Mouse (Mus musculus): ENCODE measurements around the gene Cdc42se2. TPM values are rescaled to one million over a fixed set of nuclear protein-coding genes. Genes with fewer than 3 reads are reported as not detected.

The Cdc42se2 gene
- polyA plus RNA-seq, 1 experiment from 2014 or later, result 84.8 TPM

DNA sequence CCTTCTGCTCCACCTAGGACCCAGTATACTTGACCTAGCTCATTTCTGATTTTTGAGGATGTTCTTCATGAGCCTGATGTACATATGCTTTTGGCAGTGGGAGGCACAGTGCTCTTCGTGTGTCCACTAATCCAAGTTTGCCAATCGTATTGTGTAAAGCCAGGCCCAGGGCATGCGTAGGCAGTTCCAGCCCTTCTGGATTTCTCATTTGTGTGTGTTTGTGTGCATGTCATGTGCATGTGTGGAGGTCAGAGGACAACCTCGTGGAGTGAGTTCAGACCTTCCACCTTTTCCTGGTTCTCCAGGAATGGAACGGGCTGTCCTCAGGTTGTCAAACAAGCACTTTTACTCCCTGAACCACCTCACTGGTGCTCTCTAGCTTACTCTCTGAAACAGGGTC is 22.1 kb upstream of the Cdc42se2 start:
- WGBS, result 79% methylated on average over 5 of the region's 5 CpGs
- no peak overlapping the region for H3K27ac ChIP-seq
- H3K36me3 ChIP-seq, result no peaks in the 10 kb centered on the region
- no peak overlapping the region for H3K4me3 ChIP-seq
- no peaks in the 10 kb centered on the region for H3K27me3 ChIP-seq (ENCODE audit: insufficient read depth, poor library complexity, severe bottlenecking)
- peaks cover 2% of the 10 kb centered on the region; the same call in 1 of the 2 replicates for H3K9me3 ChIP-seq
- DNase-seq (ENCODE audit: low spot score), result no peak
- H3K4me1 ChIP-seq, result peaks cover 3% of the 10 kb centered on the region

DNA sequence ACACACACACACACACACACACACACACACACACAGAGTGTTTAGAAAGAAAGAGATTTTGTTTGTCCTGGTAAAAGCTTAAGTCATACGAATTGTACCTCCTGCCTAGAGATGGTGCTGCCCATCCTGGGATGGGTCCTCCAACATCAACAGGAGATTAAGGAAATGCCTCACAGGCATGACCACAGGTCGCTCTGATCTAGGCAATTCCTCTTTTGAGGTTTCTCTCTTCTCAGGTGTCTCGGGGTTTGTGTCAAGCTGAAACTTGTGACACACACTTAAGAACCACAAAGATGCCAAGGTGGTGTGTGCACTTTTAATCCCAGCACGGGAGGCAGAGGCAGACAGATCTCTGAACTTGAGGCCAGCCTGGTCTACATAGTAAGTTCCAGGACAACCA is 20.7 kb upstream of the Cdc42se2 start:
- Histone ChIP-seq H3K27me3 (ENCODE audit: insufficient read depth, poor library complexity, severe bottlenecking) (no peaks in the 10 kb centered on the region), H3K27ac (no peak overlapping the region), H3K36me3 (no peaks in the 10 kb centered on the region), H3K4me1 (no peaks in the 10 kb centered on the region; the same call in 1 of the 2 replicates), H3K4me3 (no peak overlapping the region), H3K9me3 (peaks cover 3% of the 10 kb centered on the region; the same call in 1 of the 2 replicates)
- 75% methylated on average over 4 of the region's 4 CpGs for WGBS
- DNase-seq (ENCODE audit: low spot score), result peak; percentile 41

DNA sequence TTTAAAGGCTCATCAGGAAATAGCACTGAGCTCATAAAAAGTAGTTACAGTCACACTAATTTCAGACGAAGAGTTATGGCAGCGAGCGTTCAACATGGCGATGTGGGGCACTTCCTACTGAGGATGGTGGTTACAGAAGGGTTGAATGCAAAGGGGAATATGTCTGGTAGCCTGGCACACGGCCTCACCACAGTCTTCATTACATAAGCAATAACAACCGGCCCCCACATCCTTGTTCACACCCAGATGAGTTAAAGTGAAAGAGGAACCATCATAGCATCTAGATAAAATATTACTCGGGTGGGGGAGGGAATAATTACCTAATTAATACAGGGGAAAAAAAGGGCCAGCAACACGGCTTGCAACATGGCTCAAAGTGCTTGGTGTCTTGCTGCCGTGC is 20.2 kb upstream of the Cdc42se2 start:
- Histone ChIP-seq H3K27me3 (ENCODE audit: insufficient read depth, poor library complexity, severe bottlenecking) (no peaks in the 10 kb centered on the region), H3K36me3 (no peaks in the 10 kb centered on the region), H3K4me1 (no peaks in the 10 kb centered on the region; the same call in 1 of the 2 replicates), H3K9me3 (peaks cover 3% of the 10 kb centered on the region; the same call in 1 of the 2 replicates), H3K4me3 (no peak overlapping the region), H3K27ac (no peak overlapping the region)
- DNase-seq (ENCODE audit: low spot score), result peak; percentile 3
- WGBS, result 80% methylated on average over 9 of the region's 9 CpGs

DNA sequence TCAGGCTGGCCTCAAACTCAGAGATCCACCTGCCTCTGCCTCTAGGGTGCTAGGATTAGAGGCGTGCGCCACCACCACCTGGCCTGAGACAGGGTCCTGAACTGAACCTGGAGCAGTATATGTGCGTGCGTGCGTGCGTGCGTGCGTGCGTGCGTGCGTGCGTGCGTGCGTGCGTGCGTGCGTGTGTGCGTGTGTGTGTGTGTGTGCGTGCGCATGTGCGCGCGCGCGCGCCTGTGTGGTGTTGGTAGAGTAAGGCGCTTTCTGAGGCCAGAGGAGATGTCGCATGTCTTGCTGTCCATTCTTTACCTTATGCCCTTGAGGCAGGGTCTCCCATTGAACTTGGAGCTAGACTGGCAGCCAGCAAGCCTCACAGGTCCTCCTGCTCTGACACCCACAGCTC is 19.4 kb upstream of the Cdc42se2 start:
- Histone ChIP-seq H3K4me3 (no peak overlapping the region), H3K36me3 (no peaks in the 10 kb centered on the region), H3K27ac (no peak overlapping the region), H3K27me3 (ENCODE audit: insufficient read depth, poor library complexity, severe bottlenecking) (no peaks in the 10 kb centered on the region), H3K4me1 (no peaks in the 10 kb centered on the region), H3K9me3 (peaks cover 3% of the 10 kb centered on the region; the same call in 1 of the 2 replicates)
- DNase-seq (ENCODE audit: low spot score), result peak; percentile 52
- WGBS, result 95% methylated on average over 28 of the region's 28 CpGs

DNA sequence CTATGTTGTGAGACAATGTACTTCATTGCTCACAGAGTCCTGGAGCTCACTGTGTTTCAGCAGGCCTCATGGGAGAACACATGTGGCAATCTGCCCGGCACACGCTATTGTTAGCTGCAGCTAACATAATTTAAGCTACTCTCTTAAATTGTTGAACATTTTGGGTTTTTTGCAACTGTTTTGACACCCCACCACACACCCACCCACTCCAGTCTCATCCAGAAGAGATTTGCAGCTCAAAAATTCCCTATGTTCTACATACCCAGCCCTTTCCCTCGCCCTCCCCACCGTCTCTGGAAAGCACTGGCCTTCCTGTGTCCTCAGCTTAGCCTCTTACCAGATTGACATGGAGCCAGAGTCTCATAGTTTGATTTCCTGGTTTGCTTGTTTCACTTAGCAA is 17.7 kb upstream of the Cdc42se2 start:
- DNase-seq (ENCODE audit: low spot score), result peak; percentile 53
- Histone ChIP-seq H3K27me3 (ENCODE audit: insufficient read depth, poor library complexity, severe bottlenecking) (0 out of 2 replicates have a peak, but pooled peaks cover 2% of the 10 kb centered on the region), H3K9me3 (peaks cover 3% of the 10 kb centered on the region; the same call in 1 of the 2 replicates), H3K4me1 (no peaks in the 10 kb centered on the region), H3K27ac (no peak overlapping the region), H3K4me3 (no peak overlapping the region), H3K36me3 (no peaks in the 10 kb centered on the region)
- WGBS, result 87% methylated on average over 4 of the region's 4 CpGs

DNA sequence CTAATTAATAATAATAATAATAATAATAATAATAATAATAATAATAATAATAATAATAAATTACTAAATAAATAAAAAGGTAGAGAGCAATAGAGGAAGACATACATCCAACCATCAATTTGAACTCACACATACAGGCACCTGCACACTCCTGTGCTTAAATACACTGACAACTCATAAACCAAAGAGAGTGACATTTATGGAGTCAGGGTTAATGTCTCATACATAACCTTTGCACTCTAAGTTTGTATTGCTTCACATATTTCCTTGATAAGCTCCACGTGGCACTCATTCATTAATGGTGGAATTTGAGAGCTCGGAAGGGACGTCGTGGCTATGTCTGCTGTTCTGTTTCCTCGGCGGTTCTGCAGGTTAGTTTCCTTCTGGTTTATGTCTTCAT is 15.1 kb upstream of the Cdc42se2 start:
- Histone ChIP-seq H3K27ac (no peak overlapping the region), H3K36me3 (no peaks in the 10 kb centered on the region), H3K4me3 (no peak overlapping the region), H3K9me3 (peaks cover 3% of the 10 kb centered on the region; the same call in 1 of the 2 replicates), H3K27me3 (ENCODE audit: insufficient read depth, poor library complexity, severe bottlenecking) (0 out of 2 replicates have a peak, but pooled peaks cover 2% of the 10 kb centered on the region), H3K4me1 (no peaks in the 10 kb centered on the region)
- DNase-seq (ENCODE audit: low spot score), result peak; percentile 17
- 74% methylated on average over 6 of the region's 6 CpGs for WGBS

DNA sequence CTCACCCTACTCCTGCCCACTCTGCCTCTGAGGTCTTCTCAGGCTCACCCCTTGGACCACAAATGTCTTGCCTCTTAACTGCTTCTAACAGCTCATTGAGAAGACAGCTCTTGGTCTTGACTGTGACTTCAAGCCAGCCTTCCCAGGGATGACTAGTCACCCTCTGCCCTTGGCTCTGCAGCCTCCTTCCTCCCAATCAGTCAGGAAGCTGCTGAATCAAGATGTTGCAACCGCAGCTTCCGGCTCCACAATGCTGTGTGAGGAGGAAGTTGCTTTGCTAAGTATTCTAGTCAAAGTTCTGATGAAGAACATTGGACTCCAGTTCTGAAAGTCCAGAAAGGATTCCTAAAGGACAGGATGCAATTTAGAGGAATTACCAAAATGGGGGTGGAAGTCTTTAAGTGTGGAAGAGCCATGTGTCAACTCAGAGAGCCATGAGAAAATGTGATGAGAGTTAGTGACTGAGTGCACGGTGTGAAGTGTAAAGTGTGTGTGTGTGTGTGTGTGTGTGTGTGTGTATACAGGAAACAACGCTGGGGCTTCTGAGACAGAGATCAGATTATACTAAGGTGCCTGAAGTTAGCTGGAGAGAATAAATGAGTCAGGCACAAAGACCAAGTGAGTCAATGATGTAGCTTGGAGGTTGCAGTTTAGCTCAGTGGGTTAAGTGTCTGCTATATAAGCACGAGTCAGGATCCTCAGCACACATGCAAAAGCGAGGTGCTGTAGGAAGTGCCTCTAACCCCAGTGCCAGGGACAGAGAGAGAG is 14.5 kb upstream of the Cdc42se2 start:
- Histone ChIP-seq H3K4me1 (no peaks in the 10 kb centered on the region), H3K27me3 (ENCODE audit: insufficient read depth, poor library complexity, severe bottlenecking) (0 out of 2 replicates have a peak, but pooled peaks cover 2% of the 10 kb centered on the region), H3K27ac (no peak overlapping the region), H3K4me3 (no peak overlapping the region), H3K36me3 (no peaks in the 10 kb centered on the region), H3K9me3 (peaks cover 3% of the 10 kb centered on the region; the same call in 1 of the 2 replicates)
- peak; percentile 48 for DNase-seq (ENCODE audit: low spot score)
- WGBS, result 59% methylated on average over 6 of the region's 6 CpGs

DNA sequence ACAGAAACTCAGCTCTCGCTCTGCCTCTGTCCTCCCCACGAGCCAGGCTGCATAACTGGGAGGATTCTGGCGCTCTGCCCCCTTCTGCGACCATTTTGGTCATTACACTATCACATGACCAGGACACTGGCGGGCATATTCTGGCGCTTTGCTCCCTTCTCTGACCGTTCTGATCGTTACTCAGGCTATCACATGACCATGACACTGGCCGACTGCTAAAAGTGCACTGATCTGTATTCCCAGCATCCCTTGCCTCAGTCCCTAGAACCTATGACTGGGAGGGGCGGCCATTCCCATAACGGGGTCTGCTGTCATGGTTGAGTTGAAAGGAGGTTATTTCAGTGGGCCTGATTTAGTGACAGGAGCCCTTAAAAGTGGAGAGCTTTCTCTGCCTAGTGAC is 9.1 kb upstream of the Cdc42se2 start:
- H3K4me3 ChIP-seq, result no peak overlapping the region
- 0 out of 2 replicates have a peak, but pooled peaks cover 5% of the 10 kb centered on the region for H3K4me1 ChIP-seq
- WGBS, result 84% methylated on average over 11 of the region's 11 CpGs
- peaks cover 2% of the 10 kb centered on the region; the same call in 1 of the 2 replicates for H3K27me3 ChIP-seq (ENCODE audit: insufficient read depth, poor library complexity, severe bottlenecking)
- no peaks in the 10 kb centered on the region for H3K9me3 ChIP-seq
- no peak overlapping the region for H3K27ac ChIP-seq
- no peak for DNase-seq (ENCODE audit: low spot score)
- no peaks in the 10 kb centered on the region for H3K36me3 ChIP-seq

DNA sequence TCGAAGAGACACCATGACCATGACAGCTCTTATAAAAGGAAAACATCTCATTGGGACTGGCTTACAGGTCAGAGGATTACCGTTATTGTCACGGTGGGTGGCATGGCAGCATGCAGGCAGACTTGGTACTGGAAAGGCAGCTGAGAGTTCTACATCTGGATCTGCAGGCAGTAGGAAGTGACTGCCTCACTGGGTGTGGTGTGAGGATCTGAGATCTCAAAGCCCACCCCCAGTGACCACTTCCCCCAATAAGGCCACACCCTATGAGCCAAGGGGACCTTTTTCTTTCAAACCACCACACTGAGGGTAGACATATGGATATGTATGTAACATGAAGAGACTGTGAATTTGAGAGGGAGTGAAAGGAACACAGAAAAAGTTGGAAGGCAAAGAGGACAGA is 7.2 kb upstream of the Cdc42se2 start:
- Histone ChIP-seq H3K27me3 (ENCODE audit: insufficient read depth, poor library complexity, severe bottlenecking) (no peaks in the 10 kb centered on the region; the same call in 1 of the 2 replicates), H3K27ac (no peak overlapping the region), H3K4me3 (no peak overlapping the region), H3K36me3 (no peaks in the 10 kb centered on the region), H3K9me3 (no peaks in the 10 kb centered on the region), H3K4me1 (peaks cover 10% of the 10 kb centered on the region; the same call in 1 of the 2 replicates)
- peak; percentile 73 for DNase-seq (ENCODE audit: low spot score)
- 85% methylated on average over 3 of the region's 3 CpGs for WGBS

DNA sequence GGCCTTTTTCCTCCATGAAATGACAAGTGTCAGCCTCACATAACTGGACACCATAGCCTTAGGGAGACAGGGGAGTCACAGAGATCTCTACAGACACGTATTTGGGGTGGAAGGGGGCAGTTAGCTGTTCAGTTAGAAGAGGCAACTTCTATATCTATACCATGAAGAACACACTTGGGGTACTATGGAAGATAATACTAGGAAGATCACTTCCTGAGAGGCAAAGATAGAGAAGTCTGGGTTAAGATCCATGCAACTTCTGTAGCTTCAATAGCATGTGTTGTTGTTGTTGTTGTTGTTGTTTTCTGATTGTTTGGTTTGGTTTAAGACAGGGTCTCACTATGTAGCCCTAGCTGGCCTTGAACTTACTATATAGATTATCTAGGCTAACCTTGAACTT is 5.7 kb upstream of the Cdc42se2 start:
- Histone ChIP-seq H3K4me3 (no peak overlapping the region), H3K9me3 (no peaks in the 10 kb centered on the region), H3K4me1 (peaks cover 10% of the 10 kb centered on the region; the same call in 1 of the 2 replicates), H3K27me3 (ENCODE audit: insufficient read depth, poor library complexity, severe bottlenecking) (no peaks in the 10 kb centered on the region; the same call in 1 of the 2 replicates), H3K36me3 (no peaks in the 10 kb centered on the region), H3K27ac (no peak overlapping the region)
- 63% methylated on average over 1 of the region's 1 CpGs for WGBS
- no peak for DNase-seq (ENCODE audit: low spot score)

DNA sequence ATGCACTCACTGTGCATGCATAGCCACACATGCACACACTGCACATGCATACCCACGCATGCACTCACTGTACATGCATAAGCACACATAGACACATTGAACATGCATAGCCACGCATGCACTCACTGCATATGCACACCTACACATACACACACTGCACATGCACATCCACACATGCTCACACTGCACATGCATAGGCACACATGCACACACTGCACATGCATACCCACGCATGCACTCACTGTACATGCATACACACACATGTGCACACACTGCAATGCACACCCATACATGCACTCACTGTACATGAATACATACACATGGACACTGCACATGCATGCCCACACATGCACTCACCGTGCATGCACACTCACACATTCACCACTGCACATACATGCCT is 4.0 kb upstream of the Cdc42se2 start:
- no peaks in the 10 kb centered on the region for H3K9me3 ChIP-seq
- peaks cover 10% of the 10 kb centered on the region; the same call in 1 of the 2 replicates for H3K4me1 ChIP-seq
- H3K36me3 ChIP-seq, result no peaks in the 10 kb centered on the region
- no peaks in the 10 kb centered on the region; the same call in 1 of the 2 replicates for H3K27me3 ChIP-seq (ENCODE audit: insufficient read depth, poor library complexity, severe bottlenecking)
- H3K4me3 ChIP-seq, result no peak overlapping the region
- no peak for DNase-seq (ENCODE audit: low spot score)
- 89% methylated on average over 4 of the region's 4 CpGs for WGBS
- no peak overlapping the region for H3K27ac ChIP-seq

DNA sequence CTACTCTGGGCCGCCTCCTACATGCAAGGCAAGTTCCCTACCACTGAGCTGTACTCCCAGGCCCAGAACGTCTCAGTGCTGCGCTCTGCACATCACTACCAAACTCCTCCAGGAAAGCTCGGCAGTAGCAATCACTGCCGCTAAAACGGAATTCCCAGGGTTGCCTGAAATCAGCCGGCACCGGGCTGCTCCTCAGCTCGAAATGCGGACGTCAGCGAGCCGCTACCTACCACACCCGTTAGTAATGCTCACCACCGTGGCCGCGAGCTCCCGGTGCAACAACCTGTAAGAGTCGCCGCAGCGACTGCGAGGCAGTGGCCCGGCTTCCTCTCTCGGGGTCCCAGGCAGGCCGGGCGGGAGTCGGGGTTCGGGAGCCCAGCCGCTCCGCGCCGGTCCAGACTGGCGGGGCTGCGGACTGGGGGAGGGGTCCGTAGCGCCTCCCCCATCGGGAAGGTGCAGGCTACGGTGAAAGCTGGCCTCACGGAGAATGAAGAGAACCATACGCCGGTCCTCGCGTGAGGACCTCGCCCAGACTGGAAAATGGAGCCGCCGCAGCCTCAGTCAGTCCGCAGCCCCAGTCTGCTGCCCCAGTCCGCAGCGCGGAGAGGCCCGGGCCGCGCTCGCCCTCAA is 502 bp downstream of the Cdc42se2 start:
- Histone ChIP-seq H3K9me3 (no peaks in the 10 kb centered on the region), H3K36me3 (no peaks in the 10 kb centered on the region), H3K4me3 (peak overlapping the region; percentile 85), H3K27ac (peak overlapping the region; percentile 98), H3K27me3 (ENCODE audit: insufficient read depth, poor library complexity, severe bottlenecking) (no peaks in the 10 kb centered on the region), H3K4me1 (peaks cover 13% of the 10 kb centered on the region; the same call in 1 of the 2 replicates)
- under 1% methylated on average over 45 of the region's 54 CpGs for WGBS
- peak; percentile 86 for DNase-seq (ENCODE audit: low spot score)

DNA sequence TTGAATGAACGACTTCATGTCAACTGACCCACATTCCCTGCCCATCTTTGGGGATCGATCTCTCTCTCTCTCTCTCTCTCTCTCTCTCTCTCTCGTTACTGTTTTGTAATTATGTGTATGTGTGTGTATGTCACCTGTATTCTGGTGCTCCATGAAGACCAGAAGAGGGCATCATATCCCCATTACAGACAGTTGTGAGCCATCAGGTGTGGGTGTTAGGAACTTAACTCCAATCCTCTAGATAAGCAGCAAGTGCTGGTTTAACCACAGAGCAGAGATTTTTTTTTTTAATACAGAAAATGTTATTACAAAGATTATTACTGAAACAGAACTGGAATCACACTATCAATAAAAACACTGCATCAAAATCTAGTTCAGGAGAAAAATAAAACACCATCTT is 1.9 kb downstream of the Cdc42se2 start:
- Histone ChIP-seq H3K9me3 (no peaks in the 10 kb centered on the region), H3K36me3 (no peaks in the 10 kb centered on the region), H3K4me3 (no peak overlapping the region), H3K27me3 (ENCODE audit: insufficient read depth, poor library complexity, severe bottlenecking) (no peaks in the 10 kb centered on the region), H3K4me1 (peaks cover 7% of the 10 kb centered on the region; the same call in 1 of the 2 replicates), H3K27ac (no peak overlapping the region)
- 74% methylated on average over 3 of the region's 3 CpGs for WGBS
- no peak for DNase-seq (ENCODE audit: low spot score)
